Comparison of ENCODE assay signal across 8 mouse cellular contexts in genomic region chr12:76196709-76197054, GRCm38 (mm10). TPM values are rescaled to one million over a fixed set of nuclear protein-coding genes. Genes with fewer than 3 reads are reported as not detected.
DNase-seq lines count a peak whose midpoint lies in the region; ATAC-seq and TF ChIP-seq lines count a peak whose summit lies in the region.

No protein-coding gene starts in this region.

- ATAC-seq in activated CD4-positive, CD25-positive, alpha-beta regulatory T cell, adult 4 months, result peak; percentile 85
- ATAC-seq in common myeloid progenitor, adult 5-6 weeks (replicated peaks; ENCODE audit: low read depth, poor library complexity, severe bottlenecking), result peak; percentile 88
- peak; percentile 84 for ATAC-seq in megakaryocyte, adult 5-6 weeks (ENCODE audit: poor library complexity, severe bottlenecking)

- intact Hi-C loops in left cerebral cortex, adult 2 months (cut with DNase I), result loop anchor here (2.0 to 5.0 kb wide), 2 partner anchors 146 to 410 kb away; no protein-coding TSS in a partner anchor

- H3K27ac ChIP-seq in left cerebral cortex, adult 2 months, result no peak overlapping the region

- H3K4me3 ChIP-seq in left cerebral cortex, adult 2 months, result no peak overlapping the region; the same call in 1 of the 2 replicates

- DNase-seq in gastrocnemius, adult 8-10 months (ENCODE audit: low spot score in 2 of 2), result peak; percentile 36 to 40
- DNase-seq in hindlimb bud, embryonic 11.5 days (ENCODE audit: extremely low spot score, low read depth, low spot score), result peak; percentile 91
- peak; percentile 80 to 83 for DNase-seq in left cerebral cortex, adult 2 months (ENCODE audit: extremely low spot score in 1 of 2, low spot score in 2 of 2)
- DNase-seq in right cerebral cortex, adult 2 months (ENCODE audit: low spot score in 2 of 2), result peak; percentile 91 to 92
- peak; percentile 65 for DNase-seq in yolk sac, embryonic 10.5 days (ENCODE audit: low spot score)

- peak; percentile 94 for TF ChIP-seq CTCF in left cerebral cortex, adult 2 months (IDR thresholded peaks at IDR 0.05)

RNA-seq across cellular contexts. Expression of gene Esr2, which starts 19.6 kb away (rescaled TPM):
- polyA plus RNA-seq in activated CD4-positive, CD25-positive, alpha-beta regulatory T cell, adult 4 months (2017; shearing (Covaris generic)), result not detected
- total RNA-seq in common myeloid progenitor, adult 5-6 weeks (2017), result not detected in 2 replicates
- total RNA-seq in gastrocnemius, adult 8-10 months (2022), result under 1 TPM in 3 of 4 experiments, not detected in 1; 0.11 to 0.29 (median 0.27) TPM
- total RNA-seq in left cerebral cortex, adult 2 months (2021), result under 1 TPM; 0.34 to 0.68 TPM
- not detected in 2 replicates for total RNA-seq in megakaryocyte, adult 5-6 weeks (2015)
- not detected in 2 replicates for total RNA-seq in megakaryocyte, adult 5-6 weeks (2017)

RNA-seq across cellular contexts. Expression of gene Tex21, which starts 49.9 kb away (rescaled TPM):
- polyA plus RNA-seq in activated CD4-positive, CD25-positive, alpha-beta regulatory T cell, adult 4 months (2017; shearing (Covaris generic)), result not detected
- total RNA-seq in common myeloid progenitor, adult 5-6 weeks (2017), result 1.2 TPM in 1 of 2 replicates, not detected in the other
- not detected for total RNA-seq in gastrocnemius, adult 8-10 months (2022)
- not detected for total RNA-seq in left cerebral cortex, adult 2 months (2021)
- not detected in 2 replicates for total RNA-seq in megakaryocyte, adult 5-6 weeks (2015)
- not detected in 2 replicates for total RNA-seq in megakaryocyte, adult 5-6 weeks (2017)

RNA-seq across cellular contexts. Expression of gene Mthfd1, which starts 58.4 kb away (rescaled TPM):
- 10 to 100 TPM; 24.4 to 35.0 TPM for polyA plus RNA-seq in activated CD4-positive, CD25-positive, alpha-beta regulatory T cell, adult 4 months (2017; shearing (Covaris generic))
- 213 and 248 TPM in 2 replicates for total RNA-seq in common myeloid progenitor, adult 5-6 weeks (2017)
- 10 to 100 TPM; 29.3 to 37.6 (median 32.7) TPM for total RNA-seq in gastrocnemius, adult 8-10 months (2022)
- total RNA-seq in left cerebral cortex, adult 2 months (2021), result 10 to 100 TPM; 40.0 to 40.3 TPM
- total RNA-seq in megakaryocyte, adult 5-6 weeks (2015), result 18.4 and 22.9 TPM in 2 replicates
- 32.6 and 33.4 TPM in 2 replicates for total RNA-seq in megakaryocyte, adult 5-6 weeks (2017)

Comparison
In these comparisons a context has a peak if more than half of its experiments do, and no peak if none do; other contexts are left out.
1. DNase-seq: peak in every context shown above with its lines; median percentile 92 in right cerebral cortex, adult 2 months; 91 in hindlimb bud, embryonic 11.5 days; 82 in left cerebral cortex, adult 2 months; 65 in yolk sac, embryonic 10.5 days; 38 in gastrocnemius, adult 8-10 months.